Mouse (Mus musculus): ENCODE measurements around the gene Negr1.

- TF ChIP-seq CTCF (IDR thresholded peaks at IDR 0.05): no peak
- no peak for TF ChIP-seq POLR2A (IDR thresholded peaks at IDR 0.05; ENCODE audit: insufficient read depth, low read depth, low read length)
- TF ChIP-seq EP300 (IDR thresholded peaks at IDR 0.05; ENCODE audit: insufficient read depth, low read depth, low read length): no peak
Observed at GRCm38 (mm10) chr3:156928396-156929061, 366.9 kb downstream of the Negr1 start.

Measured in heart, adult 2 months (tissue).